Mouse (Mus musculus) intestine, postnatal 0 days (tissue): ENCODE results near the gene Cckbr. TPM values are rescaled to one million over a fixed set of nuclear protein-coding genes. Genes with fewer than 3 reads are reported as not detected.

Experiments
- ATAC-seq: fragments of 200-750 bp; cut with Nextera tagmentation; 2 replicates; pipeline ENCODE4 v1.8.0; 2017; ENCODE audit warnings: mild to moderate bottlenecking, moderate TSS enrichment, moderate library complexity
- H3K27ac ChIP-seq: fragments of 300-500 bp; sonication (generic); 2 replicates; pipeline ENCODE4 v1.5.1; 2014; ENCODE audit warnings: mild to moderate bottlenecking, low read depth, low read length, moderate library complexity
- H3K27me3 ChIP-seq: fragments of 300-500 bp; sonication (generic); replicated peaks from 2 replicates; pipeline ENCODE4 v1.6.1; 2014; ENCODE audit warnings: low read length, mixed read lengths; ENCODE audit not compliant: control insufficient read depth, insufficient read depth
- H3K36me3 ChIP-seq: fragments of 300-500 bp; sonication (generic); 2 replicates; pipeline ENCODE4 v1.6.1; 2014; ENCODE audit warnings: mild to moderate bottlenecking, moderate library complexity; ENCODE audit not compliant: control insufficient read depth, insufficient read depth
- H3K4me1 ChIP-seq: fragments of 300-500 bp; sonication (generic); replicated peaks from 2 replicates; pipeline ENCODE4 v1.6.1; 2014; ENCODE audit warnings: antibody characterized with exemption, low read length, mixed read lengths; ENCODE audit not compliant: control insufficient read depth, insufficient read depth
- H3K4me2 ChIP-seq: fragments of 300-500 bp; sonication (generic); replicated peaks from 2 replicates; pipeline ENCODE4 v1.6.1; 2014; ENCODE audit warnings: low read depth, mild to moderate bottlenecking, moderate library complexity
- H3K4me3 ChIP-seq: fragments of 300-500 bp; sonication (generic); 2 replicates; pipeline ENCODE4 v1.5.1; 2014; ENCODE audit warnings: low read depth, low read length
- H3K9ac ChIP-seq: fragments of 300-500 bp; sonication (generic); 2 replicates; pipeline ENCODE4 v1.6.1; 2014; ENCODE audit warnings: mild to moderate bottlenecking, low read depth, low read length
- H3K9me3 ChIP-seq: fragments of 300-500 bp; sonication (generic); 2 replicates; pipeline ENCODE4 v1.6.1; 2016; ENCODE audit warnings: mixed run types; ENCODE audit not compliant: control insufficient read depth
- CTCF ChIP-seq: sonication (generic); IDR thresholded peaks from 2 replicates; pipeline ENCODE4 v1.5.1; 2016; ENCODE audit warnings: low read depth, mild to moderate bottlenecking, control low read depth, antibody characterized with exemption, moderate library complexity
- WGBS: fragments of 180-500 bp; shearing (Covaris S2); extraction: QIAGEN DNeasy Blood & Tissue Kit; methylation state at CpG from one replicate; pipeline ENCODE4 v1.1.7; 2014; 5-methylcytosine and 5-hydroxymethylcytosine counted together
- polyA plus RNA-seq: library from polyadenylated mRNA; unstranded; fragments of >200 nt; fragmentation: Nextera tagmentation; extraction: Ambion mirVana; gene quantifications from 2 replicates; pipeline ENCODE4 v1.2.1, GENCODE M21; 2015

Cckbr gene
- polyA plus RNA-seq, 1 experiment from 2014 or later, result 0.17 TPM

GRCm38 (mm10) chr7:105426051-105426450, 520 bp downstream of the Cckbr start:
- no peak for TF ChIP-seq CTCF
- H3K27me3 ChIP-seq, result peaks cover 18% of the 10 kb centered on the region
- no peak for ATAC-seq
- H3K4me1 ChIP-seq, result no peaks in the 10 kb centered on the region
- no peaks in the 10 kb centered on the region for H3K36me3 ChIP-seq
- peak overlapping the region; percentile 52 for H3K4me2 ChIP-seq
- H3K9me3 ChIP-seq, result no peaks in the 10 kb centered on the region
- 5% methylated on average over 11 of the region's 11 CpGs for WGBS
- peak overlapping the region; percentile 26; the same call in 1 of the 2 replicates for H3K4me3 ChIP-seq
- no peak overlapping the region for H3K9ac ChIP-seq
- H3K27ac ChIP-seq, result no peak overlapping the region

DNA sequence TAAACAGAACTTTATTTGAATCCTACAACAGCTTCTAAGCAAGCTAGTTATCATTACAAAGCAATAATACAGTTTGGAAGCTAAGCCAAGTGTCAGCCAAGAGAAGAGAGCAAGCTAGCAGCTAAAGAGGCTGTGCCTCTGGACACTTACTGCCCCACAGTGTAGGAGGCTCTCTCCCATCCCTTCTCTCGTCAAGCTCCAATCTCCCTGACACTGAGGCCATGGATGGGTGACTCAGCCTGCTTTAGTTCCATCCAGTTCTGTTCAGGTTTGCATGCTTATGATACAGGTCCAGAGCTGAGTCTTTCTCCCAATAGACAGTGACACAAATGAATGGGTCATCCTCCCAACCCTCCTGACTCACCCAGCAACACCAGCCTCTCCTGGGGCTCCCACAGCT, 6.5 kb downstream of the Cckbr start:
- 30% methylated on average over 1 of the region's 1 CpGs for WGBS
- Histone ChIP-seq H3K4me2 (no peak overlapping the region), H3K4me3 (no peak overlapping the region), H3K4me1 (no peaks in the 10 kb centered on the region), H3K9me3 (no peaks in the 10 kb centered on the region), H3K9ac (no peak overlapping the region), H3K27ac (no peak overlapping the region), H3K27me3 (no peaks in the 10 kb centered on the region), H3K36me3 (no peaks in the 10 kb centered on the region)
- no peak for TF ChIP-seq CTCF
- no peak for ATAC-seq

GRCm38 (mm10) chr7:105433859-105434258, 8.3 kb downstream of the Cckbr start:
- no peak for ATAC-seq
- Histone ChIP-seq H3K36me3 (no peaks in the 10 kb centered on the region), H3K27me3 (no peaks in the 10 kb centered on the region), H3K9me3 (no peaks in the 10 kb centered on the region), H3K9ac (no peak overlapping the region), H3K4me1 (no peaks in the 10 kb centered on the region), H3K4me3 (no peak overlapping the region), H3K4me2 (no peak overlapping the region), H3K27ac (no peak overlapping the region)
- no peak for TF ChIP-seq CTCF
- 86% methylated on average over 17 of the region's 17 CpGs for whole genome bisulfite sequencing

DNA sequence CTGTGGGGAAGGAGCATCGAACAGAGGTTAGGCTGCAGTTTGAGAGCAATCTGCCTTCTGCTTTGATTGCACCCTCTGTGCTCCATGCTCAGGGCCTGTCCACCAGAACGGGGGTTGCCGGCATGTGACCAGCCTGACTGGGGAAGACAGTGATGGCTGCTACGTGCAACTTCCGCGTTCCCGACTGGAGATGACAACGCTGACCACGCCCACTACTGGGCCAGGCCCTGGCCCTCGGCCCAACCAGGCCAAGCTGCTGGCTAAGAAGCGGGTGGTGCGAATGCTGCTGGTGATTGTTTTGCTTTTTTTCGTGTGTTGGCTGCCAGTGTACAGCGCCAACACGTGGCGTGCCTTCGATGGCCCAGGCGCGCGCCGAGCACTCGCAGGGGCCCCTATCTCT, 9.3 kb downstream of the Cckbr start:
- WGBS, result 82% methylated on average over 22 of the region's 22 CpGs
- Histone ChIP-seq H3K9me3 (no peaks in the 10 kb centered on the region), H3K4me1 (no peaks in the 10 kb centered on the region), H3K9ac (no peak overlapping the region), H3K36me3 (no peaks in the 10 kb centered on the region), H3K27ac (no peak overlapping the region), H3K4me2 (no peak overlapping the region), H3K4me3 (no peak overlapping the region), H3K27me3 (no peaks in the 10 kb centered on the region)
- TF ChIP-seq CTCF, result no peak
- no peak for ATAC-seq

GRCm38 (mm10) chr7:105437979-105438772, 12.6 kb downstream of the Cckbr start:
- 60% methylated on average over 7 of the region's 7 CpGs for WGBS
- Histone ChIP-seq H3K9ac (no peak overlapping the region), H3K4me3 (no peak overlapping the region), H3K27me3 (no peaks in the 10 kb centered on the region), H3K9me3 (no peaks in the 10 kb centered on the region), H3K4me2 (no peak overlapping the region), H3K27ac (no peak overlapping the region), H3K36me3 (no peaks in the 10 kb centered on the region), H3K4me1 (no peaks in the 10 kb centered on the region)
- no peak for TF ChIP-seq CTCF
- ATAC-seq, result no peak

DNA sequence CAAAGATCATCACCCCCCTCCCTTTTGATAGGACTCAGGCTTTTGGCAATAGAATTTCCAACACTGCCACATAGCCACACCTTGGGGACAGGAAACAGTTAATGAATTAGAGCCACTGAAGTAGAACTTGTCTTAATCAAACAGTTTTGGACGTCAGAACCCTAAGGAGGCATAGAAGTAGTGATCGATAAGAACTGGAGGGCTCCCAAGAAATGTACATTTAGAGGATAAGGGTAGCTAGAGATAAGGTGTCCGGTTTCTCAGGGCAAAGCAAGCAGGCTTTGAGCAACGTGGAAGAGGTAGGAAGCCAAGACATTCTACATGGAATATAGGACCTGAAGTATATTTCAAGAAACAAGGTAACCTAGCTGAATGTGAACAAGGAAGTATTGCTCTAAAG, 15.9 kb downstream of the Cckbr start:
- WGBS, result 34% methylated on average over 4 of the region's 4 CpGs
- Histone ChIP-seq H3K4me2 (no peak overlapping the region), H3K36me3 (no peaks in the 10 kb centered on the region), H3K9ac (no peak overlapping the region), H3K27ac (no peak overlapping the region), H3K27me3 (no peaks in the 10 kb centered on the region), H3K4me3 (no peak overlapping the region), H3K9me3 (no peaks in the 10 kb centered on the region), H3K4me1 (no peaks in the 10 kb centered on the region)
- no peak for TF ChIP-seq CTCF
- ATAC-seq, result no peak
